Mouse (Mus musculus) heart, embryonic 16.5 days (tissue): ENCODE data around the gene Lrrc31. TPM values are rescaled to one million over a fixed set of nuclear protein-coding genes. Genes with fewer than 3 reads are reported as not detected.

ENCODE experiments used
- ATAC-seq: fragments of 200-750 bp; cut with Nextera tagmentation; replicated peaks from 2 replicates; pipeline ENCODE4 v1.8.0; 2017; ENCODE audit warnings: moderate number of reproducible peaks; ENCODE audit not compliant: insufficient read depth, low FRiP score; ENCODE audit errors: extremely low read depth
- H3K27ac ChIP-seq: fragments of 300-500 bp; sonication (generic); 2 replicates; pipeline ENCODE4 v1.5.1; 2014; ENCODE audit warnings: mild to moderate bottlenecking, low read length, control low read depth, moderate library complexity
- H3K27me3 ChIP-seq: fragments of 300-500 bp; sonication (generic); 2 replicates; pipeline ENCODE4 v1.6.1; 2014; ENCODE audit warnings: low read length, mixed read lengths; ENCODE audit not compliant: control insufficient read depth, insufficient read depth
- H3K36me3 ChIP-seq: fragments of 300-500 bp; sonication (generic); 2 replicates; pipeline ENCODE4 v1.6.1; 2014; ENCODE audit not compliant: control insufficient read depth, insufficient read depth
- H3K4me1 ChIP-seq: fragments of 300-500 bp; sonication (generic); 2 replicates; pipeline ENCODE4 v1.6.1; 2014; ENCODE audit warnings: low read length, mixed read lengths; ENCODE audit not compliant: control insufficient read depth, insufficient read depth
- H3K4me2 ChIP-seq: fragments of 300-500 bp; sonication (generic); 2 replicates; pipeline ENCODE4 v1.6.1; 2014; ENCODE audit warnings: low read depth, mild to moderate bottlenecking, control low read depth, low read length
- H3K4me3 ChIP-seq: fragments of 300-500 bp; sonication (generic); 2 replicates; pipeline ENCODE4 v1.5.1; 2014; ENCODE audit warnings: mild to moderate bottlenecking, control low read depth, low read length
- H3K9ac ChIP-seq: fragments of 300-500 bp; sonication (generic); 2 replicates; pipeline ENCODE4 v1.6.1; 2014; ENCODE audit warnings: low read length, control low read depth
- H3K9me3 ChIP-seq: fragments of 300-500 bp; sonication (generic); replicated peaks from 2 replicates; pipeline ENCODE4 v1.6.1; 2016; ENCODE audit warnings: low read length; ENCODE audit not compliant: control insufficient read depth
- whole genome bisulfite sequencing: fragments of 180-500 bp; shearing (Covaris S2); extraction: QIAGEN DNeasy Blood & Tissue Kit; methylation state at CpG from one replicate; pipeline ENCODE4 v1.1.7; 2014; 5-methylcytosine and 5-hydroxymethylcytosine counted together
- polyA plus RNA-seq: library from polyadenylated mRNA; unstranded; fragments of >200 nt; fragmentation: Nextera tagmentation; extraction: Ambion mirVana; gene quantifications from 2 replicates; pipeline ENCODE4 v1.2.1, GENCODE M21; 2015

Gene Lrrc31
- polyA plus RNA-seq, 1 experiment from 2014 or later, result 0.13 TPM

DNA sequence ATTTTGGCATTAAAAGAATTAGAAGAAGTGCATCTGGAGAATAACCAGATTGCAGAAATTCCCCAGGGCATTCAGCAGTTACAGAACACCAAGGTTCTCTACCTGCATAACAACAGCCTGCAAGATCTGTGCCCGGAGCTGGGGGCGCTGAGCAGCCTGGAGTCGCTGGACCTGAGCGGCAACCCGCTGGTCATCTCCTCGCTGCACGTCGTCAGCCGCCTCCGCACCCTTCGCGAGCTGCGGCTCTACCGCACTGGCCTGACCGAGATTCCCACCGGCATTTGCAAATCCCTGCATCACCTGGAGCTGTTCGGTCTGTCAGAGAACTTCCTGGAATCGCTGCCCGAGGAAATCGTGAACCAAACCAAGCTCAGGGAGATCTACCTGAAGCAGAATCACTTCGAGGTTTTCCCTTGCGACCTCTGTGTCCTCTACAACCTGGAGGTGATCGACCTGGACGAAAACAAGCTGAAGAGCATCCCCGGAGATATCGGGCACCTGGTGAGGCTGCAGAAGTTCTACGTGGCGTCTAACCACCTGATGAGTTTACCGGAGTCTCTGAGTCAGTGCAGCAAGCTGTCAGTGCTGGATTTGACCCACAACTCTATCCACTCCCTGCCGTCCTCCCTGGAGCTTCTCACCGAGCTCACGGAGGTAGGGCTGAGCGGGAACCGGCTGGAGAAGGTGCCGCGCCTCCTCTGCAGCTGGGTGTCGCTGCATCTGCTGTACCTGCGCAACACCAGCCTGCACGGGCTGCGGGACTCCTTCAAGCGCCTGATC is 49.4 kb downstream of the Lrrc31 start:
- Histone ChIP-seq H3K9ac (peak overlapping the region; percentile 5; the same call in 1 of the 2 replicates), H3K9me3 (no peaks in the 10 kb centered on the region), H3K27me3 (peaks cover 13% of the 10 kb centered on the region), H3K36me3 (no peaks in the 10 kb centered on the region), H3K4me3 (peak overlapping the region; percentile 45), H3K4me1 (peaks cover 6% of the 10 kb centered on the region; the same call in 1 of the 2 replicates), H3K27ac (no peak overlapping the region), H3K4me2 (peak overlapping the region; percentile 78)
- 1% methylated on average over 41 of the region's 41 CpGs for WGBS
- peak; percentile 55; the same call in 1 of the 2 replicates for ATAC-seq

DNA sequence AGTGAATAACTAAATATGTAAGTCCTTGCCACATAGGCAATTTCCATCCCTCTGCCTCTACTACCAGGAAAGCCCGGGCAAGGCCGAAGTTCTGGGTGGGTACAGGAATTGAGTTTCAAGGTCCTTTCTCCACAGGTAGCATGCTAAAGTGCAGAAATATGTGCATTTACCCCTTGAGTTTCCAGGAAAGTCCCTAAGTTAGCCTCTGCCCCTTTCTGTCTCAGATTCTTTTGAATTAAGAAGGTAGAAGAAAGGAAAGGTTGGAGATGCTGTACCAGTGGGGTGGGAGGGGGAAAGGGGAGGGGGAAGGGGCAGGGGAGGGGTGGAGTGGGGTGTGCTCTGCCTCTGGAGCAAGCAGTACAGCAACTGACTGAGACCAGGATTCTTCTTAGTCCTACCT is 51.2 kb downstream of the Lrrc31 start:
- no peak for ATAC-seq
- Histone ChIP-seq H3K27me3 (peaks cover 13% of the 10 kb centered on the region), H3K4me3 (no peak overlapping the region), H3K4me2 (no peak overlapping the region), H3K4me1 (peaks cover 6% of the 10 kb centered on the region; the same call in 1 of the 2 replicates), H3K36me3 (no peaks in the 10 kb centered on the region), H3K27ac (no peak overlapping the region), H3K9me3 (no peaks in the 10 kb centered on the region), H3K9ac (no peak overlapping the region)
- 94% methylated on average over 2 of the region's 2 CpGs for WGBS

DNA sequence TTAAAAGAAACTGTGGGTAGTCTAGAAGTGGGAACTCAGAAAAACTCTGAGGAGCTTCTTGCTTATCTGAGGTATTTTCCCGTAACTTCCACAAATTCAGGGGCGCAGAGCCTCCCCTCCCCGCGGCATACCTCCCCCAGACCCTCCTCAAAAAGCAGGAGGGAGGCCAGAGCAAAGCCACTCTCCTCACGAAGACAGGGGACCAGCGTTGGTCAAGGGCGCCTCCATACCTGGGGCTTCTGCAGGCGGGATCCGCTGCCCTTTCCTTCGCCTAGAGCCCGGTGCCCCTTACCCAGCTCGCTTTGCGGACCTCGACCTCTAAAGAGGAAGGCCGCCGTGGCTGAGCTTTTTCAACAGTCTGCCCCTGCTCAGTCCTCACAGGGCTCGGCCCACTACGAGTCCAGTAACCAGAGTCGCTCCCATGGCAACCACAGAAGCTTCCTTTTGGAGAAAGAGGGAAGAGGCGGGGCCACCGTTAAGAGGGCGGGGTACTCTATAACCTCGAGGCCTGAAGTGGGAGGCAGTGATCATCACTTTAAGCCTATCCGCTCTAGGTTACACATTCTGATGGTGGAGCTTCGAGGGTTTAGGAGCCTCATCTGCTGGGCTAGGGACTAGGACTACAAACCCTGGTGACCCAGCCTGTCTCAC is 52.1 kb downstream of the Lrrc31 start, which contains the start of gene Lrrc34:
Gene Lrrc34 (minus strand): TSS at position 430 of the 651 bp plus-strand sequence.
- peak; percentile 73 for ATAC-seq
- H3K27ac ChIP-seq, result no peak within 1 kb of the TSS
- no peaks in the 10 kb centered on the region for H3K9me3 ChIP-seq
- peak within 1 kb of the TSS; percentile 78 for H3K4me2 ChIP-seq
- peaks cover 6% of the 10 kb centered on the region; the same call in 1 of the 2 replicates for H3K4me1 ChIP-seq
- WGBS, result 3% methylated on average over 25 of the region's 25 CpGs
- H3K36me3 ChIP-seq, result no peaks in the 10 kb centered on the region
- peak within 1 kb of the TSS; percentile 48 for H3K4me3 ChIP-seq
- H3K27me3 ChIP-seq, result peaks cover 13% of the 10 kb centered on the region
- peak within 1 kb of the TSS; percentile 63 for H3K9ac ChIP-seq

DNA sequence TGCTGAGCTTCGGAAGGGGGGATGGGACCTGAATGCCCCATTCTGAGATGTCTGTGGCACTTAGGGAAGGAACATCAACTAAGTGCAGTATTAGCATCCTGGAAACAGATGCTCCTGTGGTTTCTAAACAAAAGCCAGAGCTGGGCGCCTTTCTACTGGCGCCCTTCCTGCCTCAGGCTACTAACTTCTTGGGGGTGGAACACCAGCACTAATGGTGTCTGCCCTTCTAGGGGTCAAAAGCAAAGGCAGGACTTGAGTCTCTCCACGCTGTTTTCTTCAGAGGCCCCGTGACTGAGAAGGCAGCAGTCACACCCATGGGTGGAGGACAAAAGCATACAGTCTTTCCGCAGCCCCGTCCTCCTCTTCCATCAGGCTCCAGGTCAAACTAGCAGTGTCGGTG is 52.9 kb downstream of the Lrrc31 start:
- H3K27ac ChIP-seq, result no peak overlapping the region
- no peak overlapping the region for H3K4me3 ChIP-seq
- no peak for ATAC-seq
- H3K27me3 ChIP-seq, result peaks cover 10% of the 10 kb centered on the region
- no peaks in the 10 kb centered on the region for H3K36me3 ChIP-seq
- no peaks in the 10 kb centered on the region for H3K9me3 ChIP-seq
- peaks cover 6% of the 10 kb centered on the region; the same call in 1 of the 2 replicates for H3K4me1 ChIP-seq
- no peak overlapping the region for H3K9ac ChIP-seq
- WGBS, result 54% methylated on average over 8 of the region's 8 CpGs
- no peak overlapping the region for H3K4me2 ChIP-seq

DNA sequence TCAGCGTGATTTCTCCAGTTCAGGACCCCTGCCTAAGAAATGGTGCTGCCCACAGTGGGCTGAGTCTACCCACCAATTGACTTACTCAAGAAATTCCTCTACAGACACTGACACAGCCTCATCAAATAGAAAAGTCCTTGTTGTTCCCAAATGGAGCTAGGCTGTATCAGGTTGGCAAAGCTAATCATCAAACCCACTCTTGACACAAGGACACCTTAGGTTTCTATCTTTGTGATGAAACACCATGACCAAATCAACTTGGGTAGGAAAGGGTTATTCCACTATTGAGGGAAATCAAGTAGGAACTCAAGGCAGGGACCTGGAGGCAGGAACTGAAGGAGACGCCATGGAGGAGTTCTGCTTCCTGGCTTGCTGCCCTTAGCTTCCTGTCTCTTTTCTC is 55.4 kb downstream of the Lrrc31 start, which contains the start of gene Lrriq4:
Gene Lrriq4 (plus strand): TSS at position 301 of the 400 bp plus-strand sequence.
- H3K9ac ChIP-seq, result no peak within 1 kb of the TSS
- no peak within 1 kb of the TSS for H3K27ac ChIP-seq
- H3K9me3 ChIP-seq, result no peaks in the 10 kb centered on the region
- H3K36me3 ChIP-seq, result no peaks in the 10 kb centered on the region
- peaks cover 3% of the 10 kb centered on the region; the same call in 1 of the 2 replicates for H3K4me1 ChIP-seq
- no peak within 1 kb of the TSS for H3K4me3 ChIP-seq
- 61% methylated on average over 2 of the region's 2 CpGs for WGBS
- no peak within 1 kb of the TSS for H3K4me2 ChIP-seq
- no peak for ATAC-seq
- H3K27me3 ChIP-seq, result peaks cover 4% of the 10 kb centered on the region

DNA sequence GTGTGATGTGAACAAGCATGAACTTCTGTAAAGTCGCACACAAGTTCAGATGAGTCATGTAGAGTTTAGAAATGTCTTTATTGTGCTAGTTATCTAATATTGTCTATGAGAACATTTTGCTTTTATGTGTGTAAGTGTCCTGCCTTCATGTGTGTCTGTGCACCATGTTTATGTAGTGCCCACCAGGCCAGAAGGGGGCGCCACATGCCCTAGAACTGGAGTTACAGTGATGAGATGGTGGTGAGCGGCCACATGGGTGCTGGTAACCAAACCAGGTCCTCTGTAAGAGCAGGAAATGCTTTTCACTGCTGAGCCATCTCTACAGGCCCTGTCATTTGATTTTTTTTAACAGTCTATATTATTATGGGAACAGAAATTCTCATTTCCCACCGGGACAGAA is 64.0 kb downstream of the Lrrc31 start:
- WGBS, result 73% methylated on average over 4 of the region's 4 CpGs
- H3K9me3 ChIP-seq, result no peaks in the 10 kb centered on the region
- no peaks in the 10 kb centered on the region for H3K27me3 ChIP-seq
- no peak for ATAC-seq
- no peaks in the 10 kb centered on the region for H3K36me3 ChIP-seq
- H3K27ac ChIP-seq, result no peak overlapping the region
- no peak overlapping the region for H3K4me2 ChIP-seq
- no peak overlapping the region for H3K9ac ChIP-seq
- no peaks in the 10 kb centered on the region for H3K4me1 ChIP-seq
- no peak overlapping the region for H3K4me3 ChIP-seq

DNA sequence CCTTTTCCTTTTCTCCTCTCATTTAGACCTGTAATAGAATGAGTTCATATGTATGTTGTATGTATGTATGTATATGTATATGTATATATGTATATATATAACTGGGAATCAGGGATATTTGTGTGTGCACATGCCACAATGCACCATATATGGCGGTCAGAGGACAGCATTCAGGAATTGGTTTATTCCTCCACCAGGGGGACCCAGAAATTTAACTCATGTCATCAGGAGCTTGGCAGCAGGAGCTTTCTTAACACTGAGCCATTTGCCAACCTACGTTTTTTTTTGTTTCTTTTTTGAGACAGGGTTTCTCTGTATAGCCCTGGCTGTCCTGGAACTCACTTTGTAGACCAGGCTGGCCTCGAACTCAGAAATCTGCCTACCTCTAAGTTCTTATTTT is 66.0 kb downstream of the Lrrc31 start:
- Histone ChIP-seq H3K4me2 (no peak overlapping the region), H3K4me3 (no peak overlapping the region), H3K27ac (no peak overlapping the region), H3K9ac (no peak overlapping the region), H3K9me3 (no peaks in the 10 kb centered on the region), H3K27me3 (no peaks in the 10 kb centered on the region), H3K4me1 (no peaks in the 10 kb centered on the region), H3K36me3 (no peaks in the 10 kb centered on the region)
- 48% methylated on average over 3 of the region's 3 CpGs for WGBS
- no peak for ATAC-seq
